Mouse (Mus musculus) heart, embryonic 11.5 days (tissue): ENCODE data around the gene Adcy7. TPM values are rescaled to one million over a fixed set of nuclear protein-coding genes. Genes with fewer than 3 reads are reported as not detected.
A peak's percentile ranks its signal among the peaks of the same experiment; 100 is the strongest.

ENCODE experiments used
- ATAC-seq: fragments of 200-750 bp; cut with Nextera tagmentation; replicated peaks from 2 replicates; pipeline ENCODE4 v1.8.0; 2017; ENCODE audit warnings: moderate library complexity; ENCODE audit not compliant: insufficient number of reproducible peaks, low FRiP score, low TSS enrichment
- H3K27ac ChIP-seq: fragments of 300-500 bp; sonication (generic); 2 replicates; pipeline ENCODE4 v1.5.1; 2014; ENCODE audit warnings: mild to moderate bottlenecking, low read depth, low read length
- H3K27me3 ChIP-seq: fragments of 300-500 bp; sonication (generic); 2 replicates; pipeline ENCODE4 v1.6.1; 2014; ENCODE audit warnings: mild to moderate bottlenecking, low read length, mixed read lengths; ENCODE audit not compliant: control insufficient read depth, insufficient read depth
- H3K36me3 ChIP-seq: fragments of 300-500 bp; sonication (generic); 2 replicates; pipeline ENCODE4 v1.6.1; 2014; ENCODE audit warnings: mild to moderate bottlenecking, low read length, moderate library complexity, mixed read lengths; ENCODE audit not compliant: control insufficient read depth, insufficient read depth
- H3K4me1 ChIP-seq: fragments of 300-500 bp; sonication (generic); 2 replicates; pipeline ENCODE4 v1.6.1; 2014; ENCODE audit warnings: low read length; ENCODE audit not compliant: control insufficient read depth, insufficient read depth
- H3K4me2 ChIP-seq: fragments of 300-500 bp; sonication (generic); 2 replicates; pipeline ENCODE4 v1.6.1; 2014; ENCODE audit warnings: mild to moderate bottlenecking, moderate library complexity
- H3K4me3 ChIP-seq: fragments of 300-500 bp; sonication (generic); 2 replicates; pipeline ENCODE4 v1.5.1; 2014; ENCODE audit warnings: low read depth, low read length
- H3K9ac ChIP-seq: fragments of 300-500 bp; sonication (generic); 2 replicates; pipeline ENCODE4 v1.6.1; 2014; ENCODE audit warnings: mild to moderate bottlenecking, low read depth, low read length, moderate library complexity
- H3K9me3 ChIP-seq: fragments of 300-500 bp; sonication (generic); replicated peaks from 2 replicates; pipeline ENCODE4 v1.6.1; 2016; ENCODE audit warnings: low read length; ENCODE audit not compliant: control insufficient read depth
- WGBS: fragments of 180-500 bp; shearing (Covaris S2); extraction: QIAGEN DNeasy Blood & Tissue Kit; methylation state at CpG from one replicate; pipeline ENCODE4 v1.1.7; 2014; ENCODE audit not compliant: insufficient replicate concordance; 5-methylcytosine and 5-hydroxymethylcytosine counted together
- polyA plus RNA-seq: library from polyadenylated mRNA; unstranded; fragments of >200 nt; fragmentation: Nextera tagmentation; extraction: Ambion mirVana; gene quantifications from 2 replicates; pipeline ENCODE4 v1.2.1, GENCODE M21; 2014

Adcy7 gene
- polyA plus RNA-seq, 1 experiment from 2014 or later: 2.9 TPM

- Histone ChIP-seq H3K27ac (no peak overlapping the region), H3K36me3 (peaks cover 12% of the 10 kb centered on the region), H3K4me2 (no peak overlapping the region), H3K4me3 (no peak overlapping the region), H3K4me1 (no peaks in the 10 kb centered on the region), H3K27me3 (no peaks in the 10 kb centered on the region), H3K9me3 (no peaks in the 10 kb centered on the region), H3K9ac (no peak overlapping the region)
- ATAC-seq: no peak
- 79% methylated on average over 11 of the region's 11 CpGs for WGBS
These were observed 52.6 kb downstream of the Adcy7 start for GRCm38 (mm10) chr8:88324760-88325159.

GRCm38 (mm10) chr8:88325251-88325650, 53.0 kb downstream of the Adcy7 start:
- Histone ChIP-seq H3K4me1 (no peaks in the 10 kb centered on the region), H3K9me3 (no peaks in the 10 kb centered on the region), H3K27ac (no peak overlapping the region), H3K4me3 (no peak overlapping the region), H3K27me3 (no peaks in the 10 kb centered on the region), H3K4me2 (no peak overlapping the region), H3K36me3 (peaks cover 17% of the 10 kb centered on the region), H3K9ac (no peak overlapping the region)
- 41% methylated on average over 5 of the region's 5 CpGs for WGBS
- no peak for ATAC-seq

GRCm38 (mm10) chr8:88325795-88326194, 53.6 kb downstream of the Adcy7 start:
- Histone ChIP-seq H3K36me3 (peaks cover 17% of the 10 kb centered on the region), H3K9ac (no peak overlapping the region), H3K27ac (no peak overlapping the region), H3K4me1 (no peaks in the 10 kb centered on the region), H3K4me2 (no peak overlapping the region), H3K4me3 (no peak overlapping the region), H3K9me3 (no peaks in the 10 kb centered on the region), H3K27me3 (no peaks in the 10 kb centered on the region)
- no peak for ATAC-seq
- 91% methylated on average over 5 of the region's 5 CpGs for WGBS

- Histone ChIP-seq H3K4me3 (no peak overlapping the region), H3K27me3 (no peaks in the 10 kb centered on the region), H3K9me3 (no peaks in the 10 kb centered on the region), H3K9ac (no peak overlapping the region), H3K27ac (no peak overlapping the region), H3K36me3 (peaks cover 17% of the 10 kb centered on the region), H3K4me2 (no peak overlapping the region), H3K4me1 (no peaks in the 10 kb centered on the region)
- WGBS: 96% methylated on average over 12 of the region's 12 CpGs
- ATAC-seq: no peak
These were observed 54.1 kb downstream of the Adcy7 start for GRCm38 (mm10) chr8:88326328-88326727.

GRCm38 (mm10) chr8:88328689-88329088, 56.5 kb downstream of the Adcy7 start:
- no peak for ATAC-seq
- H3K27ac ChIP-seq: no peak overlapping the region; the same call in 1 of the 2 replicates
- H3K4me1 ChIP-seq: peaks cover 7% of the 10 kb centered on the region
- WGBS: 91% methylated on average over 6 of the region's 6 CpGs
- no peaks in the 10 kb centered on the region for H3K9me3 ChIP-seq
- H3K36me3 ChIP-seq: peaks cover 25% of the 10 kb centered on the region
- H3K27me3 ChIP-seq: no peaks in the 10 kb centered on the region
- no peak overlapping the region for H3K9ac ChIP-seq
- H3K4me3 ChIP-seq: no peak overlapping the region
- H3K4me2 ChIP-seq: no peak overlapping the region

DNA sequence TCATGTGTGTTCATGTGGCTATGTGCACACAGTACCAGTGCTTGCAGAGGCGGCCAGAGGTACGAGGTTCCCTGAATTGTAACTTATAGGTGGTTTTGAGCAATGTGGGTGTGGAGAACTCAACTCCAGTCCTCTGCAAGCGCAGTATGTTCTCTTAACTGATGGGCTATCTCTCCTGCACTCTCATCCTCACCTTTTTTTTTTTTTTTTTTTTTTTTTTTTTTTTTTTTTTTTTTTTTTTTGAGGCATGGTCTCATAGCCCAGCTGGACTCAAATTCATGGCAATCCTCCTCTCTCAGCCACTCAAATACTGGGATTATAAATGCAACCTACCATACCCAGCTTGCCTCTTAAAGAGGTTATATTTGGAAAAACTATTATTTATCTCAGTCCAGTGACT, 58.6 kb downstream of the Adcy7 start:
- H3K4me2 ChIP-seq: no peak overlapping the region
- H3K27ac ChIP-seq: no peak overlapping the region
- H3K9ac ChIP-seq: no peak overlapping the region
- WGBS: 81% methylated on average over 3 of the region's 3 CpGs
- no peak overlapping the region for H3K4me3 ChIP-seq
- H3K36me3 ChIP-seq: peaks cover 30% of the 10 kb centered on the region
- no peaks in the 10 kb centered on the region for H3K27me3 ChIP-seq
- no peak for ATAC-seq
- peaks cover 20% of the 10 kb centered on the region for H3K4me1 ChIP-seq
- H3K9me3 ChIP-seq: no peaks in the 10 kb centered on the region

DNA sequence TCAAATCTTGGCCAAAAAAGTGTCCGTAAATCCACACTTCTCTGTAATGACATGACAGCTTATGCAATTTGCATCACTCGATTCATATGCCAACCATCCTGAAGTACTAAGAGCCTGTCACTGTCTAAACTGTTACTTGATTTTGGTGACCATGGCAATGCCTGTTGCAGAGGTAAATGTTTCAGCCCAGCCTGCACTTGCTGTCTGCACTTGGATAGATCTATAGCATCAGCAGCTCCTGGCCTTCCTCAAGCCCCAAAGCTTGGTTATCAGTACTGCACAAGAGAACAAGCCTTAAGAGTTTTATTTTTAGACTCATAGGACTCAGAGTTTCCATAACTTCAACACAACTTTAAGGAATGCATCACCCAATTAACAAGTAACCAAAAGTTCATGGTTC, 62.2 kb downstream of the Adcy7 start:
- H3K27ac ChIP-seq: peak overlapping the region; percentile 86
- peak overlapping the region; percentile 12; the same call in 1 of the 2 replicates for H3K4me2 ChIP-seq
- no peaks in the 10 kb centered on the region for H3K9me3 ChIP-seq
- H3K9ac ChIP-seq: no peak overlapping the region
- H3K36me3 ChIP-seq: peaks cover 29% of the 10 kb centered on the region
- no peak overlapping the region for H3K4me3 ChIP-seq
- no peaks in the 10 kb centered on the region for H3K27me3 ChIP-seq
- WGBS: 63% methylated on average over 2 of the region's 2 CpGs
- 0 out of 2 replicates have a peak, but pooled peaks have one; percentile 52 for ATAC-seq
- H3K4me1 ChIP-seq: peaks cover 20% of the 10 kb centered on the region

DNA sequence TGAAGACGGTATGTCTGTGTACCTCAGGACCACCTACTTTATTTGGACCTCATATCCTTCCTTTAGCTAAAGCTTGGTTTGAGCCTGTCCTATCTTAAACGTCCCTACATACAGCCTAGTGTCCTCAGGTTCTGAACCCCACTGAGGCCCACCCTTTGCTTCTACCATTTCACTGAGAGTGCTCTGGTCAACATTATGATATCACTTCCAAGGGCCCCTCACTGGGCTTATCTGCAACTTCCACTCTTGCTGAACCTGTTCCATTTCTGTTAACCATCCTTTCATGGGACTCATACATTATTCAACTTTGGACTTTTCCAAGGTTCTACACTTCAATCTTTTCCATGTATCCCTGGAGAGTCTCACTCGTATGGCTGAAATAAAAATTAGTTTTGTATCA, 62.8 kb downstream of the Adcy7 start:
- peak overlapping the region; percentile 86 for H3K27ac ChIP-seq
- no peak overlapping the region for H3K9ac ChIP-seq
- H3K27me3 ChIP-seq: no peaks in the 10 kb centered on the region
- H3K4me3 ChIP-seq: no peak overlapping the region
- H3K4me2 ChIP-seq: peak overlapping the region; percentile 12; the same call in 1 of the 2 replicates
- H3K36me3 ChIP-seq: peaks cover 28% of the 10 kb centered on the region
- 69% methylated on average over 3 of the region's 3 CpGs for WGBS
- no peak for ATAC-seq
- no peaks in the 10 kb centered on the region for H3K9me3 ChIP-seq
- peaks cover 22% of the 10 kb centered on the region for H3K4me1 ChIP-seq

- H3K36me3 ChIP-seq: peaks cover 30% of the 10 kb centered on the region
- H3K9ac ChIP-seq: no peak overlapping the region
- H3K4me3 ChIP-seq: no peak overlapping the region
- peak overlapping the region; percentile 81 for H3K27ac ChIP-seq
- no peaks in the 10 kb centered on the region for H3K27me3 ChIP-seq
- no peak overlapping the region for H3K4me2 ChIP-seq
- 59% methylated on average over 3 of the region's 3 CpGs for WGBS
- peaks cover 13% of the 10 kb centered on the region for H3K4me1 ChIP-seq
- no peak for ATAC-seq
- no peaks in the 10 kb centered on the region for H3K9me3 ChIP-seq
These were observed 67.0 kb downstream of the Adcy7 start for GRCm38 (mm10) chr8:88339221-88339620.
